ENCODE assay signal across 8 mouse cellular contexts in the genomic region with DNA sequence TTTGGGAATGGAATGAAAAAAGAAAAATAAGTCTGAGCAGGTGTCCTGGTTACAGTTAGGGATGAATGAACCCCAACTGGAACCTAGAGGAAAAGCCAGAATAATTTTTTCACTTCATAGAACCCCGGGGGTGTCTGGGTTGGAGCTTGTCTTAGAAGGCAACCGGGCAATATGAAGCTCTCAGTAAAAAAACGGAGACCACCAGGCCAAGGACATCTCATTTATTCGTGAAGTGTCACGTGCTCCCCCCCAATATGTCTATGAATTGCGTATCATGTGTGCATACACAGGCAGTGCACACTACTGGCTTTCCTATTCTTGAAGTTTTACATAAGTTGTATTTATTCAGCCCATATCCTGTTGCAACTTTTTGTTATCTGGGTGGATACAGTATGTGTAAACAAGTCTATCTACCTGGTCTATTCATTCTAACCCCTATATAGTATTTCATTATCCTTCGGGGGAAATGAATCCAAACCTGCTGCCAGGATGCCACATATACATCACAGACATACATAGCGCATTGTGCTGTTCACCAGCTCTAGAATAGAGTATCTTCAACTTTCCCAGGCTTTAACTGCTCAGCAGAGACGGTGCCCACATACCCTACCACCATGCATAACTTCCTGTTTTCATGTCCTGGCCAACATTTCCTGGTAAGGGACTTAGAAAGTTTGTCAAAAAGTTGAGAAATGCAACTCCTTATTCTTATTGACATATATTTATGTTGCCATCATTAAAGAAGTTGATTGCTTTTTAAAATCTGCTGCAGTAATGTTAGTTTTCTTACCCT. TPM values are rescaled to one million over a fixed set of nuclear protein-coding genes. Genes with fewer than 3 reads are reported as not detected.
DNase-seq lines count a peak whose midpoint lies in the region; ATAC-seq and TF ChIP-seq lines count a peak whose summit lies in the region.

No protein-coding gene starts in this region.

- peak overlapping the region; percentile 81 for H3K27ac ChIP-seq in layer of hippocampus, adult 2 months
- H3K27ac ChIP-seq in intestine, embryonic 15.5 days, result 0 out of 2 replicates have a peak overlapping the region, but pooled peaks have one; percentile 94
- 0 out of 2 replicates have a peak overlapping the region, but pooled peaks have one; percentile 81 for H3K27ac ChIP-seq in neural tube, embryonic 12.5 days

- TF ChIP-seq CTCF in layer of hippocampus, adult 2 months (conservative IDR thresholded peaks at IDR 0.05), result no peak

- peaks cover 5% of the 10 kb centered on the region; the same call in 1 of the 2 replicates for H3K36me3 ChIP-seq in intestine, embryonic 15.5 days
- H3K36me3 ChIP-seq in neural tube, embryonic 12.5 days, result peaks cover under 1% of the 10 kb centered on the region; the same call in 1 of the 2 replicates

- DNase-seq in layer of hippocampus, adult 2 months (ENCODE audit: low spot score in 2 of 2), result no peak
- no peak for DNase-seq in layer of hippocampus, adult 8-10 months (ENCODE audit: low spot score in 2 of 2)
- DNase-seq in thymus, postnatal 4 days, result no peak
- DNase-seq in kidney, postnatal 10 days, result no peak

- 41% methylated on average over 9 of the region's 9 CpGs for WGBS in intestine, embryonic 15.5 days
- 63% methylated on average over 9 of the region's 9 CpGs for WGBS in neural tube, embryonic 12.5 days

- H3K9me3 ChIP-seq in intestine, embryonic 15.5 days, result no peaks in the 10 kb centered on the region
- no peaks in the 10 kb centered on the region for H3K9me3 ChIP-seq in neural tube, embryonic 12.5 days

- H3K27me3 ChIP-seq in intestine, embryonic 15.5 days (replicated peaks), result no peaks in the 10 kb centered on the region
- H3K27me3 ChIP-seq in neural tube, embryonic 12.5 days (replicated peaks), result no peaks in the 10 kb centered on the region

- peak overlapping the region; percentile 89 for H3K4me2 ChIP-seq in intestine, embryonic 15.5 days (replicated peaks)
- H3K4me2 ChIP-seq in neural tube, embryonic 12.5 days (replicated peaks), result peak overlapping the region; percentile 64

- H3K9ac ChIP-seq in intestine, embryonic 15.5 days, result peak overlapping the region; percentile 84
- H3K9ac ChIP-seq in neural tube, embryonic 12.5 days, result peak overlapping the region; percentile 86; the same call in 1 of the 2 replicates

- H3K4me3 ChIP-seq in layer of hippocampus, adult 2 months, result peak overlapping the region; percentile 65
- peak overlapping the region; percentile 88 for H3K4me3 ChIP-seq in intestine, embryonic 15.5 days (replicated peaks)
- H3K4me3 ChIP-seq in neural tube, embryonic 12.5 days, result peak overlapping the region; percentile 86

- peaks cover 5% of the 10 kb centered on the region for H3K4me1 ChIP-seq in intestine, embryonic 15.5 days (replicated peaks)
- peaks cover 8% of the 10 kb centered on the region for H3K4me1 ChIP-seq in neural tube, embryonic 12.5 days

- peak; percentile 51 for ATAC-seq in common myeloid progenitor, adult 5-6 weeks (replicated peaks; ENCODE audit: low read depth, poor library complexity, severe bottlenecking)
- no peak for ATAC-seq in intestine, embryonic 15.5 days
- ATAC-seq in neural tube, embryonic 12.5 days (ENCODE audit: low FRiP score, low read depth), result no peak
- ATAC-seq in frontal cortex, adult (ENCODE audit: low TSS enrichment), result no peak

RNA-seq across cellular contexts. Expression of gene Zfp777, which starts 0.8 kb away (rescaled TPM):
- 10 to 100 TPM; 36.8 to 37.4 TPM for total RNA-seq in layer of hippocampus, adult 2 months (2021)
- total RNA-seq in layer of hippocampus, adult 8-10 months (2022), result 10 to 100 TPM; 32.7 to 40.3 (median 37.8) TPM
- total RNA-seq in common myeloid progenitor, adult 5-6 weeks (2017), result 26.1 and 30.6 TPM in 2 replicates
- polyA plus RNA-seq in intestine, embryonic 15.5 days (2015; fragmentation: Nextera tagmentation; extraction: Ambion mirVana), result 6.5 and 7.1 TPM in 2 replicates
- 13.0 and 13.3 TPM in 2 replicates for polyA plus RNA-seq in neural tube, embryonic 12.5 days (2016; fragmentation: Nextera tagmentation; extraction: Ambion mirVana)

RNA-seq across cellular contexts. Expression of gene Zfp746, which starts 36.9 kb away (rescaled TPM):
- 10 to 100 TPM; 31.3 to 34.4 TPM for total RNA-seq in layer of hippocampus, adult 2 months (2021)
- total RNA-seq in layer of hippocampus, adult 8-10 months (2022), result 10 to 100 TPM; 33.9 to 40.6 (median 35.1) TPM
- 24.3 and 30.5 TPM in 2 replicates for total RNA-seq in common myeloid progenitor, adult 5-6 weeks (2017)
- 15.1 and 15.6 TPM in 2 replicates for polyA plus RNA-seq in intestine, embryonic 15.5 days (2015; fragmentation: Nextera tagmentation; extraction: Ambion mirVana)
- polyA plus RNA-seq in neural tube, embryonic 12.5 days (2016; fragmentation: Nextera tagmentation; extraction: Ambion mirVana), result 29.4 and 30.3 TPM in 2 replicates
